Mouse (Mus musculus) stomach, postnatal 0 days (tissue): ENCODE results near the gene Lrrc57. TPM values are rescaled to one million over a fixed set of nuclear protein-coding genes. Genes with fewer than 3 reads are reported as not detected.

Experiments
- ATAC-seq: fragments of 200-750 bp; cut with Nextera tagmentation; 2 replicates; pipeline ENCODE4 v1.8.0; 2017; ENCODE audit not compliant: low FRiP score, low TSS enrichment
- DNase-seq: peaks from one replicate; pipeline ENCODE4 v3.0.0-alpha.2; 2016; ENCODE audit warnings: low spot score
- H3K27ac ChIP-seq: fragments of 300-500 bp; sonication (generic); replicated peaks from 2 replicates; pipeline ENCODE4 v1.5.1; 2014; ENCODE audit warnings: mild to moderate bottlenecking, control low read depth
- H3K27me3 ChIP-seq: fragments of 300-500 bp; sonication (generic); 2 replicates; pipeline ENCODE4 v1.6.1; 2014; ENCODE audit warnings: low read length; ENCODE audit not compliant: control insufficient read depth, insufficient read depth
- H3K36me3 ChIP-seq: fragments of 300-500 bp; sonication (generic); 2 replicates; pipeline ENCODE4 v1.6.1; 2014; ENCODE audit warnings: low read length, mixed read lengths; ENCODE audit not compliant: control insufficient read depth, insufficient read depth
- H3K4me1 ChIP-seq: fragments of 300-500 bp; sonication (generic); replicated peaks from 2 replicates; pipeline ENCODE4 v1.6.1; 2014; ENCODE audit warnings: antibody characterized with exemption; ENCODE audit not compliant: control insufficient read depth, insufficient read depth
- H3K4me2 ChIP-seq: fragments of 300-500 bp; sonication (generic); replicated peaks from 2 replicates; pipeline ENCODE4 v1.6.1; 2014; ENCODE audit warnings: low read depth, mild to moderate bottlenecking, control low read depth, moderate library complexity
- H3K4me3 ChIP-seq: fragments of 300-500 bp; sonication (generic); 2 replicates; pipeline ENCODE4 v1.5.1; 2014; ENCODE audit warnings: low read depth, low read length, control low read depth
- H3K9ac ChIP-seq: fragments of 300-500 bp; sonication (generic); 2 replicates; pipeline ENCODE4 v1.6.1; 2014; ENCODE audit warnings: mild to moderate bottlenecking, low read length, control low read depth, mixed read lengths
- H3K9me3 ChIP-seq: fragments of 300-500 bp; sonication (generic); 2 replicates; pipeline ENCODE4 v1.6.1; 2016; ENCODE audit warnings: low read length; ENCODE audit not compliant: control insufficient read depth
- CTCF ChIP-seq: IDR thresholded peaks from 2 replicates; pipeline ENCODE4 v1.5.1; 2016; ENCODE audit warnings: antibody characterized with exemption, low read depth, mild to moderate bottlenecking, moderate library complexity
- EP300 ChIP-seq: optimal IDR thresholded peaks from 2 replicates; pipeline ENCODE3; 2016; ENCODE audit warnings: antibody characterized with exemption
- WGBS: fragments of 180-500 bp; shearing (Covaris S2); extraction: QIAGEN DNeasy Blood & Tissue Kit; methylation state at CpG from one replicate; pipeline ENCODE4 v1.1.7; 2014; 5-methylcytosine and 5-hydroxymethylcytosine counted together
- polyA plus RNA-seq: library from polyadenylated mRNA; unstranded; fragments of >200 nt; fragmentation: Nextera tagmentation; extraction: Ambion mirVana; gene quantifications from 2 replicates; pipeline ENCODE4 v1.2.1, GENCODE M21; 2015

The Lrrc57 gene
- polyA plus RNA-seq, 1 experiment from 2014 or later, result 13.6 TPM

- WGBS, result under 1% methylated on average over 50 of the region's 50 CpGs
- Histone ChIP-seq H3K9ac (peak within 1 kb of the TSS; percentile 94), H3K27ac (peak within 1 kb of the TSS; percentile 69), H3K27me3 (no peaks in the 10 kb centered on the region), H3K4me3 (peak within 1 kb of the TSS; percentile 98), H3K4me2 (peak within 1 kb of the TSS; percentile 61), H3K4me1 (no peaks in the 10 kb centered on the region; the same call in 1 of the 2 replicates), H3K9me3 (no peaks in the 10 kb centered on the region), H3K36me3 (no peaks in the 10 kb centered on the region)
- ATAC-seq, result peak; percentile 83
- DNase-seq, result peak; percentile 89
- TF ChIP-seq EP300, result no peak
- TF ChIP-seq CTCF, result no peak; the same call in 1 of the 2 replicates
Measured at GRCm38 (mm10) chr2:120563235-120563990, 45.9 kb downstream of the Lrrc57 start, which contains the start of gene Zfp106. Gene Zfp106, minus strand, starts transcription at chr2:120563843.

GRCm38 (mm10) chr2:120562859-120563234 is 46.5 kb downstream of the Lrrc57 start:
- ATAC-seq (no peak), DNase-seq (no peak)
- 16% methylated on average over 9 of the region's 9 CpGs for WGBS
- Histone ChIP-seq H3K4me2 (peak overlapping the region; percentile 61), H3K27ac (peak overlapping the region; percentile 69; the same call in 1 of the 2 replicates), H3K9me3 (no peaks in the 10 kb centered on the region), H3K9ac (peak overlapping the region; percentile 94), H3K4me3 (peak overlapping the region; percentile 98), H3K36me3 (no peaks in the 10 kb centered on the region), H3K4me1 (no peaks in the 10 kb centered on the region; the same call in 1 of the 2 replicates), H3K27me3 (no peaks in the 10 kb centered on the region)
- TF ChIP-seq CTCF, result no peak
- no peak for TF ChIP-seq EP300

GRCm38 (mm10) chr2:120561524-120561923 is 47.8 kb downstream of the Lrrc57 start:
- no peak overlapping the region for H3K27ac ChIP-seq
- H3K9ac ChIP-seq, result no peak overlapping the region
- H3K27me3 ChIP-seq, result no peaks in the 10 kb centered on the region
- H3K36me3 ChIP-seq, result no peaks in the 10 kb centered on the region
- DNase-seq (no peak), ATAC-seq (no peak)
- no peaks in the 10 kb centered on the region for H3K9me3 ChIP-seq
- no peak overlapping the region for H3K4me3 ChIP-seq
- no peak overlapping the region for H3K4me2 ChIP-seq
- 71% methylated on average over 1 of the region's 1 CpGs for WGBS
- H3K4me1 ChIP-seq, result no peaks in the 10 kb centered on the region; the same call in 1 of the 2 replicates
- no peak for TF ChIP-seq EP300
- no peak for TF ChIP-seq CTCF

- no peaks in the 10 kb centered on the region for H3K36me3 ChIP-seq
- TF ChIP-seq CTCF, result no peak
- TF ChIP-seq EP300, result no peak
- H3K4me2 ChIP-seq, result no peak overlapping the region
- H3K27ac ChIP-seq, result no peak overlapping the region
- no peak for DNase-seq
- no peak overlapping the region for H3K4me3 ChIP-seq
- H3K27me3 ChIP-seq, result no peaks in the 10 kb centered on the region
- H3K9me3 ChIP-seq, result no peaks in the 10 kb centered on the region
- no peak overlapping the region for H3K9ac ChIP-seq
- no peaks in the 10 kb centered on the region; the same call in 1 of the 2 replicates for H3K4me1 ChIP-seq
- 69% methylated on average over 3 of the region's 3 CpGs for WGBS
- no peak for ATAC-seq
Measured at GRCm38 (mm10) chr2:120558813-120559212, 50.5 kb downstream of the Lrrc57 start.

- H3K4me3 ChIP-seq, result no peak overlapping the region
- no peaks in the 10 kb centered on the region for H3K36me3 ChIP-seq
- H3K27ac ChIP-seq, result no peak overlapping the region
- 35% methylated on average over 3 of the region's 3 CpGs for WGBS
- TF ChIP-seq CTCF, result no peak
- TF ChIP-seq EP300, result no peak
- no peaks in the 10 kb centered on the region; the same call in 1 of the 2 replicates for H3K4me1 ChIP-seq
- H3K4me2 ChIP-seq, result no peak overlapping the region
- ATAC-seq (peak; percentile 71; the same call in 1 of the 2 replicates), DNase-seq (no peak)
- no peak overlapping the region for H3K9ac ChIP-seq
- H3K9me3 ChIP-seq, result no peaks in the 10 kb centered on the region
- no peaks in the 10 kb centered on the region for H3K27me3 ChIP-seq
Measured at GRCm38 (mm10) chr2:120556868-120557267, 52.5 kb downstream of the Lrrc57 start.

Other genes with a start within 250 kb of the Lrrc57 start
- gene Ganc, start 205.6 kb downstream of the Lrrc57 start, polyA plus RNA-seq, result 6.8 and 7.8 TPM in 2 replicates
- gene Tmem87a, start 205.4 kb downstream of the Lrrc57 start, polyA plus RNA-seq, result 13.3 and 16.4 TPM in 2 replicates
- 0.40 and 0.90 TPM in 2 replicates for gene Capn3, start 153.5 kb downstream of the Lrrc57 start, polyA plus RNA-seq
- gene Zfp106, start 45.7 kb downstream of the Lrrc57 start, polyA plus RNA-seq, result 16.8 and 22.7 TPM in 2 replicates
- gene Snap23, start 41.8 kb downstream of the Lrrc57 start, polyA plus RNA-seq, result 22.6 and 22.7 TPM in 2 replicates
- 13.5 and 14.0 TPM in 2 replicates for gene Haus2, start 137 bp downstream of the Lrrc57 start, polyA plus RNA-seq
- 2.1 TPM in 2 replicates for gene Stard9, start 19.6 kb upstream of the Lrrc57 start, polyA plus RNA-seq
- gene Cdan1, start 240.6 kb upstream of the Lrrc57 start, polyA plus RNA-seq, result 2.4 and 2.5 TPM in 2 replicates
- gene Ttbk2, start 241.1 kb upstream of the Lrrc57 start, polyA plus RNA-seq, result 0.95 and 1.2 TPM in 2 replicates